Mouse (Mus musculus): ENCODE measurements at regions not wholly inside any gene's neighbourhood (a gene's known extent, or its start where the extent isn't known, plus 50 kb on each side); places are given as distances from the start of the nearest gene placed in this dataset.

- in situ Hi-C loops (cut with MboI) = no loop called here
Observed at GRCm38 (mm10) chr7:34587239-34587638, 69.3 kb downstream of the Kctd15 start.

GRCm38 (mm10) chr7:34585312-34585865 is 71.1 kb downstream of the Kctd15 start:
- in situ Hi-C loops (cut with MboI) = no loop called here

GRCm38 (mm10) chr7:34584870-34585269 is 71.7 kb downstream of the Kctd15 start:
- in situ Hi-C loops (cut with MboI) = no loop called here

GRCm38 (mm10) chr7:34580866-34581265 is 75.7 kb downstream of the Kctd15 start:
- in situ Hi-C loops (cut with MboI) = no loop called here

- in situ Hi-C loops (cut with MboI) = no loop called here
Observed at GRCm38 (mm10) chr7:34571295-34571694, 85.2 kb downstream of the Kctd15 start.

- in situ Hi-C loops (cut with MboI) = no loop called here
Observed at GRCm38 (mm10) chr7:34570114-34571065, 86.1 kb downstream of the Kctd15 start.

- in situ Hi-C loops (cut with MboI) = no loop called here
Observed at GRCm38 (mm10) chr7:34569747-34570113, 86.8 kb downstream of the Kctd15 start.

GRCm38 (mm10) chr7:34567575-34567974 is 89.0 kb downstream of the Kctd15 start:
- in situ Hi-C loops (cut with MboI) = no loop called here

- in situ Hi-C loops (cut with MboI) = no loop called here
Observed at GRCm38 (mm10) chr7:34562160-34562559, 94.4 kb downstream of the Kctd15 start.

GRCm38 (mm10) chr7:34558615-34559343 is 97.8 kb downstream of the Kctd15 start:
- in situ Hi-C loops (cut with MboI) = no loop called here

GRCm38 (mm10) chr7:34555196-34555595 is 101.3 kb downstream of the Kctd15 start:
- in situ Hi-C loops (cut with MboI) = no loop called here

GRCm38 (mm10) chr7:34546609-34547316 is 109.8 kb downstream of the Kctd15 start:
- in situ Hi-C loops (cut with MboI) = no loop called here

GRCm38 (mm10) chr7:34545906-34546305 is 110.6 kb downstream of the Kctd15 start:
- in situ Hi-C loops (cut with MboI) = no loop called here

GRCm38 (mm10) chr7:34541906-34542305 is 114.6 kb downstream of the Kctd15 start:
- in situ Hi-C loops (cut with MboI) = no loop called here

- in situ Hi-C loops (cut with MboI) = no loop called here
Observed at GRCm38 (mm10) chr7:34541000-34541399, 115.5 kb downstream of the Kctd15 start.

GRCm38 (mm10) chr7:34539856-34540255 is 116.7 kb downstream of the Kctd15 start:
- in situ Hi-C loops (cut with MboI) = no loop called here

- in situ Hi-C loops (cut with MboI) = no loop called here
Observed at GRCm38 (mm10) chr7:34538310-34539055, 118.0 kb downstream of the Kctd15 start.

- in situ Hi-C loops (cut with MboI) = no loop called here
Observed at GRCm38 (mm10) chr7:34537122-34537521, 119.4 kb downstream of the Kctd15 start.

- in situ Hi-C loops (cut with MboI) = no loop called here
Observed at GRCm38 (mm10) chr7:34534241-34534640, 122.3 kb downstream of the Kctd15 start.

- in situ Hi-C loops (cut with MboI) = no loop called here
Observed at GRCm38 (mm10) chr7:34531639-34532038, 124.9 kb downstream of the Kctd15 start.

GRCm38 (mm10) chr7:34507858-34508257 is 114.7 kb upstream of the Lsm14a start:
- in situ Hi-C loops (cut with MboI) = loop anchor here (25.0 kb wide), 1 partner anchor 104 kb away; no protein-coding TSS in a partner anchor

All from mature B cell (primary cell).